Mouse (Mus musculus) left cerebral cortex, postnatal 36 days (tissue): ENCODE measurements around the gene Sgsh. TPM values are rescaled to one million over a fixed set of nuclear protein-coding genes. Genes with fewer than 3 reads are reported as not detected.

ENCODE experiments used
- DNase-seq, 2 experiments: peaks; one replicate each; pipeline ENCODE4 v3.0.0; 2021 to 2022; ENCODE audit warnings: low spot score in 2 of 2, mixed read lengths in 1 of 2
- intact Hi-C: fragments of 180-260 bp; cut with DNase I; formaldehyde crosslinking; loops from one replicate; pipeline ENCODE4 v1.15.1; 2025
- total RNA-seq, 2 experiments: library from RNA; stranded (reverse); gene quantifications; 2 replicates each; pipeline ENCODE4 v1.2.3; 2021

Sgsh gene
- total RNA-seq, 2 experiments from 2014 or later: 4.3 to 4.7 TPM

- intact Hi-C loops: no loop called here
- no peak for DNase-seq
Measured at GRCm38 (mm10) chr11:119381631-119382337, 26.4 kb upstream of the Sgsh start.

GRCm38 (mm10) chr11:119378551-119378950 is 23.2 kb upstream of the Sgsh start:
- intact Hi-C loops: no loop called here
- no peak for DNase-seq

- no peak for DNase-seq
- intact Hi-C loops: no loop called here
Measured at GRCm38 (mm10) chr11:119377326-119377725, 22.0 kb upstream of the Sgsh start.

GRCm38 (mm10) chr11:119375425-119375824 is 20.1 kb upstream of the Sgsh start:
- intact Hi-C loops: no loop called here
- DNase-seq: no peak

GRCm38 (mm10) chr11:119363534-119364145 is 8.3 kb upstream of the Sgsh start:
- DNase-seq: peak; percentile 54 to 62
- intact Hi-C loops: loop anchor here (5.0 kb wide), 1 partner anchor 56 kb away; the partner anchor contains the start of gene Card14

- intact Hi-C loops: loop anchor here (5.0 kb wide), 1 partner anchor 56 kb away; the partner anchor contains the start of gene Card14
- DNase-seq: no peak
Measured at GRCm38 (mm10) chr11:119362769-119363533, 7.6 kb upstream of the Sgsh start.

GRCm38 (mm10) chr11:119359089-119359488 is 3.8 kb upstream of the Sgsh start:
- DNase-seq: no peak
- intact Hi-C loops: no loop called here

GRCm38 (mm10) chr11:119354798-119355442 is 416 bp downstream of the Sgsh start:
- peak in 1 of 2 experiments; percentile 15 for DNase-seq
- intact Hi-C loops: no loop called here

GRCm38 (mm10) chr11:119353946-119354345 is 1.4 kb downstream of the Sgsh start:
- intact Hi-C loops: no loop called here

GRCm38 (mm10) chr11:119352113-119352512 is 3.2 kb downstream of the Sgsh start:
- no peak for DNase-seq
- intact Hi-C loops: no loop called here

More at GRCm38 (mm10) chr11:119353946-119354345, 1.4 kb downstream of the Sgsh start:
- DNase-seq: no peak

GRCm38 (mm10) chr11:119347125-119347524 is 8.2 kb downstream of the Sgsh start:
- DNase-seq: no peak
- intact Hi-C loops: no loop called here

- intact Hi-C loops: no loop called here
- DNase-seq: no peak
Measured at GRCm38 (mm10) chr11:119344865-119345264, 10.5 kb downstream of the Sgsh start.

- intact Hi-C loops: no loop called here
- no peak for DNase-seq
Measured at GRCm38 (mm10) chr11:119344178-119344577, 11.2 kb downstream of the Sgsh start.

- DNase-seq: peak; percentile 46 to 50
- intact Hi-C loops: loop anchor here (10.0 kb wide), 1 partner anchor 95 kb away; no protein-coding TSS in a partner anchor
Measured at GRCm38 (mm10) chr11:119339637-119340036, 15.7 kb downstream of the Sgsh start.

GRCm38 (mm10) chr11:119339179-119339578 is 16.2 kb downstream of the Sgsh start:
- DNase-seq: no peak
- intact Hi-C loops: loop anchor here (10.0 kb wide), 1 partner anchor 96 kb away; no protein-coding TSS in a partner anchor

GRCm38 (mm10) chr11:119338271-119339059 is 16.9 kb downstream of the Sgsh start:
- intact Hi-C loops: loop anchor here (10.0 kb wide), 1 partner anchor 96 kb away; no protein-coding TSS in a partner anchor
- DNase-seq: no peak

- intact Hi-C loops: loop anchor here (10.0 kb wide), 1 partner anchor 103 kb away; no protein-coding TSS in a partner anchor
- DNase-seq: no peak
Measured at GRCm38 (mm10) chr11:119331970-119332369, 23.4 kb downstream of the Sgsh start.

- DNase-seq: peak in 1 of 2 experiments; percentile 21
- intact Hi-C loops: loop anchor here (10.0 kb wide), 1 partner anchor 104 kb away; no protein-coding TSS in a partner anchor
Measured at GRCm38 (mm10) chr11:119330592-119330991, 24.7 kb downstream of the Sgsh start.

- DNase-seq: no peak
- intact Hi-C loops: no loop called here
Measured at GRCm38 (mm10) chr11:119325068-119325467, 30.3 kb downstream of the Sgsh start.
